ENCODE assay signal across 8 mouse cellular contexts in genomic region chr11:87778100-87778765, GRCm38 (mm10). TPM values are rescaled to one million over a fixed set of nuclear protein-coding genes. Genes with fewer than 3 reads are reported as not detected.
DNase-seq lines count a peak whose midpoint lies in the region; ATAC-seq and TF ChIP-seq lines count a peak whose summit lies in the region.

No protein-coding gene starts in this region.

- ATAC-seq in embryonic facial prominence, embryonic 15.5 days (ENCODE audit: insufficient number of reproducible peaks, low FRiP score, low TSS enrichment, low read depth) = peak; percentile 87
- peak; percentile 89 for ATAC-seq in intestine, embryonic 14.5 days (replicated peaks; ENCODE audit: low FRiP score, low TSS enrichment, low read depth)
- ATAC-seq in megakaryocyte-erythroid progenitor cell, adult 5-6 weeks (replicated peaks; ENCODE audit: low FRiP score, low TSS enrichment, poor library complexity, severe bottlenecking) = peak; percentile 77

- 3% methylated on average over 32 of the region's 32 CpGs for WGBS in embryonic facial prominence, embryonic 15.5 days
- 8% methylated on average over 28 of the region's 32 CpGs for WGBS in intestine, embryonic 14.5 days
- 28% methylated on average over 32 of the region's 32 CpGs for WGBS in small intestine, adult 2 months

- peak overlapping the region; percentile 50 for H3K4me3 ChIP-seq in embryonic facial prominence, embryonic 15.5 days (replicated peaks)
- peak overlapping the region; percentile 41 for H3K4me3 ChIP-seq in intestine, embryonic 14.5 days (ENCODE audit: low read depth, low read length)
- H3K4me3 ChIP-seq in small intestine, adult 2 months (ENCODE audit: low read depth, low read length) = peak overlapping the region; percentile 48

- peak; percentile 88 for DNase-seq in ES-CJ7 (ENCODE audit: low read depth, low spot score)
- peak; percentile 60 for DNase-seq in adrenal gland, postnatal 25 days
- DNase-seq in intestine, embryonic 14.5 days (ENCODE audit: low spot score) = peak; percentile 88
- peak; percentile 75 for DNase-seq in left cerebral cortex, postnatal 4 days
- no peak for DNase-seq in spleen, postnatal 10 days (ENCODE audit: low spot score in 2 of 2)

- intact Hi-C loops in left cerebral cortex, postnatal 4 days (cut with DNase I) = no loop called here

- peak overlapping the region; percentile 54 for H3K9ac ChIP-seq in embryonic facial prominence, embryonic 15.5 days
- H3K9ac ChIP-seq in intestine, embryonic 14.5 days (ENCODE audit: low read length) = peak overlapping the region; percentile 51

- no peak for TF ChIP-seq CTCF in small intestine, adult 2 months (IDR thresholded peaks at IDR 0.05; ENCODE audit: extremely low read depth, insufficient read length, insufficient replicate concordance, low read depth, low read length)

- H3K36me3 ChIP-seq in embryonic facial prominence, embryonic 15.5 days = no peaks in the 10 kb centered on the region
- H3K36me3 ChIP-seq in intestine, embryonic 14.5 days (ENCODE audit: control insufficient read depth, insufficient read depth, low read length) = no peaks in the 10 kb centered on the region
- no peaks in the 10 kb centered on the region for H3K36me3 ChIP-seq in small intestine, adult 2 months (ENCODE audit: control insufficient read depth, insufficient read depth, low read length)

- peak overlapping the region; percentile 87 for H3K4me2 ChIP-seq in embryonic facial prominence, embryonic 15.5 days (replicated peaks)
- peak overlapping the region; percentile 74 for H3K4me2 ChIP-seq in intestine, embryonic 14.5 days (ENCODE audit: low read length)

- TF ChIP-seq POLR2A in small intestine, adult 2 months (IDR thresholded peaks at IDR 0.05; ENCODE audit: low read depth, low read length) = no peak

- peak overlapping the region; percentile 39; the same call in 1 of the 2 replicates for H3K27ac ChIP-seq in embryonic facial prominence, embryonic 15.5 days (replicated peaks)
- H3K27ac ChIP-seq in intestine, embryonic 14.5 days (ENCODE audit: low read depth) = no peak overlapping the region
- no peak overlapping the region for H3K27ac ChIP-seq in small intestine, adult 2 months (ENCODE audit: insufficient read depth, low read depth, low read length)

- peaks cover 20% of the 10 kb centered on the region for H3K4me1 ChIP-seq in embryonic facial prominence, embryonic 15.5 days
- H3K4me1 ChIP-seq in intestine, embryonic 14.5 days (replicated peaks; ENCODE audit: control insufficient read depth, insufficient read depth, low read length) = peaks cover 10% of the 10 kb centered on the region
- H3K4me1 ChIP-seq in small intestine, adult 2 months (ENCODE audit: control insufficient read depth, insufficient read depth, insufficient read length, low read length) = peaks cover 8% of the 10 kb centered on the region

- H3K27me3 ChIP-seq in embryonic facial prominence, embryonic 15.5 days = 0 out of 2 replicates have a peak, but pooled peaks cover 4% of the 10 kb centered on the region
- no peaks in the 10 kb centered on the region for H3K27me3 ChIP-seq in intestine, embryonic 14.5 days (replicated peaks; ENCODE audit: control insufficient read depth, insufficient read depth, low read length)
- peaks cover 9% of the 10 kb centered on the region; the same call in 1 of the 2 replicates for H3K27me3 ChIP-seq in small intestine, adult 2 months (ENCODE audit: control insufficient read depth, insufficient read depth, low read length)

- H3K9me3 ChIP-seq in embryonic facial prominence, embryonic 15.5 days (replicated peaks) = no peaks in the 10 kb centered on the region
- no peaks in the 10 kb centered on the region for H3K9me3 ChIP-seq in intestine, embryonic 14.5 days (ENCODE audit: control insufficient read depth, low read length)

RNA-seq across cellular contexts. Expression of gene Mpo, which starts 15.1 kb away (rescaled TPM):
- total RNA-seq in adrenal gland, postnatal 25 days (2021) = not detected in 2 replicates
- 0.85 and 1.1 TPM in 2 replicates for polyA plus RNA-seq in embryonic facial prominence, embryonic 15.5 days (2015; fragmentation: Nextera tagmentation; extraction: Ambion mirVana)
- polyA plus RNA-seq in intestine, embryonic 14.5 days (2014; fragmentation: Nextera tagmentation; extraction: Ambion mirVana) = 1.7 TPM in 2 replicates
- total RNA-seq in left cerebral cortex, postnatal 4 days (2021) = under 1 TPM in 1 of 2 experiments, not detected in 1; 0.32 TPM
- total RNA-seq in megakaryocyte-erythroid progenitor cell, adult 5-6 weeks (2014; fragmentation: Nextera tagmentation) = 7.9 TPM in 1 of 2 replicates, not detected in the other
- total RNA-seq in megakaryocyte-erythroid progenitor cell, adult 5-6 weeks (2017) = 7.6 and 31.9 TPM in 2 replicates
- polyA plus RNA-seq in small intestine, adult 2 months (2012; rRNA removed) = 0.08 and 0.14 TPM in 2 replicates

RNA-seq across cellular contexts. Expression of gene Tspoap1, which starts 17.9 kb away (rescaled TPM):
- 7.4 and 9.4 TPM in 2 replicates for total RNA-seq in adrenal gland, postnatal 25 days (2021)
- polyA plus RNA-seq in embryonic facial prominence, embryonic 15.5 days (2015; fragmentation: Nextera tagmentation; extraction: Ambion mirVana) = 4.0 and 5.9 TPM in 2 replicates
- 2.5 and 3.7 TPM in 2 replicates for polyA plus RNA-seq in intestine, embryonic 14.5 days (2014; fragmentation: Nextera tagmentation; extraction: Ambion mirVana)
- 100 to 1,000 TPM; 180 to 186 TPM for total RNA-seq in left cerebral cortex, postnatal 4 days (2021)
- total RNA-seq in megakaryocyte-erythroid progenitor cell, adult 5-6 weeks (2014; fragmentation: Nextera tagmentation) = 5.5 and 20.3 TPM in 2 replicates
- total RNA-seq in megakaryocyte-erythroid progenitor cell, adult 5-6 weeks (2017) = 3.5 and 5.4 TPM in 2 replicates
- polyA plus RNA-seq in small intestine, adult 2 months (2012; rRNA removed) = 0.89 and 1.3 TPM in 2 replicates

RNA-seq across cellular contexts. Expression of gene Supt4a, which starts 40.9 kb away (rescaled TPM):
- 59.0 and 84.6 TPM in 2 replicates for total RNA-seq in adrenal gland, postnatal 25 days (2021)
- 158 and 165 TPM in 2 replicates for polyA plus RNA-seq in embryonic facial prominence, embryonic 15.5 days (2015; fragmentation: Nextera tagmentation; extraction: Ambion mirVana)
- 146 and 151 TPM in 2 replicates for polyA plus RNA-seq in intestine, embryonic 14.5 days (2014; fragmentation: Nextera tagmentation; extraction: Ambion mirVana)
- total RNA-seq in left cerebral cortex, postnatal 4 days (2021) = 10 to 100 TPM; 53.8 to 54.4 TPM
- total RNA-seq in megakaryocyte-erythroid progenitor cell, adult 5-6 weeks (2014; fragmentation: Nextera tagmentation) = 146 and 192 TPM in 2 replicates
- 55.2 and 75.2 TPM in 2 replicates for total RNA-seq in megakaryocyte-erythroid progenitor cell, adult 5-6 weeks (2017)
- 21.5 and 43.3 TPM in 2 replicates for polyA plus RNA-seq in small intestine, adult 2 months (2012; rRNA removed)

RNA-seq across cellular contexts. Expression of gene Lpo, which starts 49.9 kb away (rescaled TPM):
- not detected in 2 replicates for total RNA-seq in adrenal gland, postnatal 25 days (2021)
- 0.21 and 0.29 TPM in 2 replicates for polyA plus RNA-seq in embryonic facial prominence, embryonic 15.5 days (2015; fragmentation: Nextera tagmentation; extraction: Ambion mirVana)
- 0.08 TPM in 1 of 2 replicates, not detected in the other for polyA plus RNA-seq in intestine, embryonic 14.5 days (2014; fragmentation: Nextera tagmentation; extraction: Ambion mirVana)
- 1 to 10 TPM in 1 of 2 experiments, under 1 TPM in 1; 0.30 to 1.0 TPM for total RNA-seq in left cerebral cortex, postnatal 4 days (2021)
- not detected in 2 replicates for total RNA-seq in megakaryocyte-erythroid progenitor cell, adult 5-6 weeks (2014; fragmentation: Nextera tagmentation)
- not detected in 2 replicates for total RNA-seq in megakaryocyte-erythroid progenitor cell, adult 5-6 weeks (2017)
- 0.20 TPM in 1 of 2 replicates, not detected in the other for polyA plus RNA-seq in small intestine, adult 2 months (2012; rRNA removed)

Comparison
In these comparisons a context has a peak if more than half of its experiments do, and no peak if none do; other contexts are left out.
1. DNase-seq: peak in ES-CJ7 (single experiment), adrenal gland, postnatal 25 days (single experiment), intestine, embryonic 14.5 days (single experiment) and left cerebral cortex, postnatal 4 days (single experiment); none in spleen, postnatal 10 days (0 of 2).
2. RNA of gene Tspoap1, which starts 17.9 kb away (total RNA-seq): 180 to 186 TPM in left cerebral cortex, postnatal 4 days; 3.5 to 20.3 TPM in megakaryocyte-erythroid progenitor cell, adult 5-6 weeks and 7.4 to 9.4 TPM in adrenal gland, postnatal 25 days; every median in the first group is over 4 times any median in the second.
3. Peak in every context shown above with its lines, with median percentiles within 50 percentile points of each other: ATAC-seq and H3K4me3 ChIP-seq.